Mouse (Mus musculus): ENCODE results near the gene Ankmy2. TPM values are rescaled to one million over a fixed set of nuclear protein-coding genes. Genes with fewer than 3 reads are reported as not detected.

The Ankmy2 gene
- polyA plus RNA-seq, 1 experiment from 2014 or later: 33.3 TPM

DNA sequence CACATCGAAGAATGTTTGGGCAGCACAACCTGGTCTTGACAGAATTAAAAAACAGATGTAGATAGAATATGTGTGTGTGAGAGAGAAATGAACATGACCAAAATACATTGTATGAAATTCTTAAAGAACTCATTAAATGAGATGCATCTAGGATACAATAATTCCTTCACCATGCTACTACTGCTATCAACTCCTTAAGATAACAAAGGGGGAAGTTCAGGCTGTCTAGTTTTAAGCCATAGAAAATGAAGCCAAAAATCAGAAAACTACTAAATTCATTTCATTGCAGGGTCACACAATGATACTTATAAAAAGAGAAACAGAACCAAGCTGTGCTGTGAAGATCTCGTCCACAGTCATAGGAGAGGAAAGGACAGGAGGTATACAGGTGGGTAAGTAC is 24.7 kb upstream of the Ankmy2 start:
- H3K9me3 ChIP-seq (ENCODE audit: control insufficient read depth, low read length): no peaks in the 10 kb centered on the region
- H3K4me1 ChIP-seq (ENCODE audit: control insufficient read depth, insufficient read depth, low read length): no peaks in the 10 kb centered on the region
- DNase-seq (ENCODE audit: low spot score) (no peak), ATAC-seq (ENCODE audit: low read depth) (no peak)
- H3K4me3 ChIP-seq (ENCODE audit: low read depth, low read length): no peak overlapping the region
- no peak overlapping the region for H3K4me2 ChIP-seq (ENCODE audit: low read depth, low read length)
- peaks cover 41% of the 10 kb centered on the region for H3K36me3 ChIP-seq (ENCODE audit: control insufficient read depth, insufficient read depth, low read length)
- no peak overlapping the region for H3K9ac ChIP-seq (ENCODE audit: low read depth, low read length)
- WGBS: 93% methylated on average over 2 of the region's 2 CpGs
- H3K27me3 ChIP-seq (replicated peaks; ENCODE audit: control insufficient read depth, insufficient read depth, low read length): no peaks in the 10 kb centered on the region
- H3K27ac ChIP-seq (replicated peaks; ENCODE audit: low read depth, low read length): no peak overlapping the region

- H3K9ac ChIP-seq (ENCODE audit: low read depth, low read length): no peak overlapping the region
- DNase-seq (ENCODE audit: low spot score): no peak
- no peaks in the 10 kb centered on the region for H3K9me3 ChIP-seq (ENCODE audit: control insufficient read depth, low read length)
- peaks cover 41% of the 10 kb centered on the region for H3K36me3 ChIP-seq (ENCODE audit: control insufficient read depth, insufficient read depth, low read length)
- no peak overlapping the region for H3K27ac ChIP-seq (replicated peaks; ENCODE audit: low read depth, low read length)
- H3K27me3 ChIP-seq (replicated peaks; ENCODE audit: control insufficient read depth, insufficient read depth, low read length): no peaks in the 10 kb centered on the region
- H3K4me2 ChIP-seq (ENCODE audit: low read depth, low read length): no peak overlapping the region
- H3K4me1 ChIP-seq (ENCODE audit: control insufficient read depth, insufficient read depth, low read length): no peaks in the 10 kb centered on the region
- no peak for ATAC-seq (ENCODE audit: low read depth)
- 88% methylated on average over 3 of the region's 3 CpGs for WGBS
- H3K4me3 ChIP-seq (ENCODE audit: low read depth, low read length): no peak overlapping the region
These were observed 24.2 kb upstream of the Ankmy2 start for GRCm38 (mm10) chr12:36132668-36133067.

GRCm38 (mm10) chr12:36133547-36133946 is 23.4 kb upstream of the Ankmy2 start:
- Histone ChIP-seq H3K9ac (ENCODE audit: low read depth, low read length) (no peak overlapping the region), H3K4me2 (ENCODE audit: low read depth, low read length) (no peak overlapping the region), H3K27ac (replicated peaks; ENCODE audit: low read depth, low read length) (no peak overlapping the region), H3K36me3 (ENCODE audit: control insufficient read depth, insufficient read depth, low read length) (peaks cover 39% of the 10 kb centered on the region), H3K4me1 (ENCODE audit: control insufficient read depth, insufficient read depth, low read length) (no peaks in the 10 kb centered on the region), H3K27me3 (replicated peaks; ENCODE audit: control insufficient read depth, insufficient read depth, low read length) (no peaks in the 10 kb centered on the region), H3K4me3 (ENCODE audit: low read depth, low read length) (no peak overlapping the region), H3K9me3 (ENCODE audit: control insufficient read depth, low read length) (no peaks in the 10 kb centered on the region)
- no peak for DNase-seq (ENCODE audit: low spot score)
- ATAC-seq (ENCODE audit: low read depth): no peak
- WGBS: 91% methylated on average over 5 of the region's 5 CpGs

DNA sequence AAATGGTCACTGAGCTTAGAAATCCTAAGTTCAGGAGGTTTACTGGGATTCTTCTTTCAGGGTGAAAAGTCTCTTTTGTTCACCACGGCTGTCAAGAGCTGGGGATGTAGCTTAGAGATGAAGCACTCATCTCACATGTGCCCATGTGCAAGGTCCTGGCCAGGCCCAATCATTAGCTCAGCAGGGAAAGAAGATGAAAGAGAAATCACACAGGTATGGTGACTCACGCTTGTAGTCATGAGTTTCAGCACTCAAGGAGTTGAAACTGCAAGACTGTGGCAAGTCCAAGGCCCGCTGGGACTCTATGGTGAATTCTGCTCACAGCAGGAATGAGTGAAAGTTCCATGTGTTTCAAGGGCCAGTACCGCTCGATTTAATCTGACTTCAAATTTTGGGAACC is 22.8 kb upstream of the Ankmy2 start:
- no peak for ATAC-seq (ENCODE audit: low read depth)

GRCm38 (mm10) chr12:36135409-36135808 is 21.5 kb upstream of the Ankmy2 start:
- no peak overlapping the region for H3K4me3 ChIP-seq (ENCODE audit: low read depth, low read length)
- H3K4me1 ChIP-seq (ENCODE audit: control insufficient read depth, insufficient read depth, low read length): no peaks in the 10 kb centered on the region
- H3K9me3 ChIP-seq (ENCODE audit: control insufficient read depth, low read length): no peaks in the 10 kb centered on the region
- no peak overlapping the region for H3K27ac ChIP-seq (replicated peaks; ENCODE audit: low read depth, low read length)
- DNase-seq (ENCODE audit: low spot score) (no peak), ATAC-seq (ENCODE audit: low read depth) (no peak)
- H3K4me2 ChIP-seq (ENCODE audit: low read depth, low read length): no peak overlapping the region
- peaks cover 24% of the 10 kb centered on the region for H3K36me3 ChIP-seq (ENCODE audit: control insufficient read depth, insufficient read depth, low read length)
- 90% methylated on average over 3 of the region's 3 CpGs for WGBS
- H3K9ac ChIP-seq (ENCODE audit: low read depth, low read length): no peak overlapping the region
- H3K27me3 ChIP-seq (replicated peaks; ENCODE audit: control insufficient read depth, insufficient read depth, low read length): no peaks in the 10 kb centered on the region

More for the DNA sequence above, 22.8 kb upstream of the Ankmy2 start:
- Histone ChIP-seq H3K4me2 (ENCODE audit: low read depth, low read length) (no peak overlapping the region), H3K4me1 (ENCODE audit: control insufficient read depth, insufficient read depth, low read length) (no peaks in the 10 kb centered on the region), H3K9ac (ENCODE audit: low read depth, low read length) (no peak overlapping the region), H3K36me3 (ENCODE audit: control insufficient read depth, insufficient read depth, low read length) (peaks cover 34% of the 10 kb centered on the region), H3K27me3 (replicated peaks; ENCODE audit: control insufficient read depth, insufficient read depth, low read length) (no peaks in the 10 kb centered on the region), H3K4me3 (ENCODE audit: low read depth, low read length) (no peak overlapping the region), H3K27ac (replicated peaks; ENCODE audit: low read depth, low read length) (no peak overlapping the region), H3K9me3 (ENCODE audit: control insufficient read depth, low read length) (no peaks in the 10 kb centered on the region)
- DNase-seq (ENCODE audit: low spot score): no peak
- 86% methylated on average over 5 of the region's 5 CpGs for WGBS

DNA sequence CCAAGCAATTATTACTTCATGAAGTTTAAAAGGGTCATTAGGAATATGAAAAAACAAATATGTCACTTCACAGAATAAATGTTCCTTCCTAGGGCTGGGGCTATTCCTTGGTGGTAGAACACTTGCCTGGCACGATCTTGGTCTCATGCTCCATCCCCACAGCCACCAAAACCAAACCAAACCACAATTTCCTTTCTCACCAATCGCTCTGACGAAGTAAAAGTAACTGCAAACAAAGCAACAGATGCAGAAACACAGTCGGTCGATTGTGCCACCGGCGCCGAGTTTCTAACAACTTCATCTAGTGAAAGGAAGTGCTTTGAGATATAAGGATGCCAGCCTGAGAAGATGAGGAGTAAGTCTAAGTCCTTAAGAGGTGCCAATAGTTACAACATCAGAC is 20.6 kb upstream of the Ankmy2 start:
- Histone ChIP-seq H3K4me3 (ENCODE audit: low read depth, low read length) (no peak overlapping the region), H3K36me3 (ENCODE audit: control insufficient read depth, insufficient read depth, low read length) (peaks cover 28% of the 10 kb centered on the region), H3K9me3 (ENCODE audit: control insufficient read depth, low read length) (no peaks in the 10 kb centered on the region), H3K27ac (replicated peaks; ENCODE audit: low read depth, low read length) (no peak overlapping the region), H3K9ac (ENCODE audit: low read depth, low read length) (no peak overlapping the region), H3K4me1 (ENCODE audit: control insufficient read depth, insufficient read depth, low read length) (no peaks in the 10 kb centered on the region), H3K27me3 (replicated peaks; ENCODE audit: control insufficient read depth, insufficient read depth, low read length) (no peaks in the 10 kb centered on the region), H3K4me2 (ENCODE audit: low read depth, low read length) (no peak overlapping the region)
- 95% methylated on average over 8 of the region's 8 CpGs for WGBS
- DNase-seq (ENCODE audit: low spot score) (no peak), ATAC-seq (ENCODE audit: low read depth) (no peak)

GRCm38 (mm10) chr12:36137192-36137591 is 19.7 kb upstream of the Ankmy2 start:
- no peak for DNase-seq (ENCODE audit: low spot score)
- 87% methylated on average over 4 of the region's 4 CpGs for WGBS
- Histone ChIP-seq H3K27me3 (replicated peaks; ENCODE audit: control insufficient read depth, insufficient read depth, low read length) (no peaks in the 10 kb centered on the region), H3K9ac (ENCODE audit: low read depth, low read length) (no peak overlapping the region), H3K36me3 (ENCODE audit: control insufficient read depth, insufficient read depth, low read length) (peaks cover 20% of the 10 kb centered on the region; the same call in 1 of the 2 replicates), H3K27ac (replicated peaks; ENCODE audit: low read depth, low read length) (no peak overlapping the region), H3K4me1 (ENCODE audit: control insufficient read depth, insufficient read depth, low read length) (no peaks in the 10 kb centered on the region), H3K9me3 (ENCODE audit: control insufficient read depth, low read length) (no peaks in the 10 kb centered on the region), H3K4me2 (ENCODE audit: low read depth, low read length) (no peak overlapping the region), H3K4me3 (ENCODE audit: low read depth, low read length) (no peak overlapping the region)
- ATAC-seq (ENCODE audit: low read depth): no peak

GRCm38 (mm10) chr12:36140401-36140800 is 16.5 kb upstream of the Ankmy2 start:
- WGBS: 88% methylated on average over 6 of the region's 6 CpGs
- 0 out of 2 replicates have a peak, but pooled peaks cover 11% of the 10 kb centered on the region for H3K36me3 ChIP-seq (ENCODE audit: control insufficient read depth, insufficient read depth, low read length)
- no peak overlapping the region for H3K4me3 ChIP-seq (ENCODE audit: low read depth, low read length)
- no peak overlapping the region for H3K27ac ChIP-seq (replicated peaks; ENCODE audit: low read depth, low read length)
- no peak overlapping the region for H3K9ac ChIP-seq (ENCODE audit: low read depth, low read length)
- no peak overlapping the region for H3K4me2 ChIP-seq (ENCODE audit: low read depth, low read length)
- no peak for DNase-seq (ENCODE audit: low spot score)
- no peaks in the 10 kb centered on the region for H3K4me1 ChIP-seq (ENCODE audit: control insufficient read depth, insufficient read depth, low read length)
- no peaks in the 10 kb centered on the region for H3K27me3 ChIP-seq (replicated peaks; ENCODE audit: control insufficient read depth, insufficient read depth, low read length)
- no peaks in the 10 kb centered on the region for H3K9me3 ChIP-seq (ENCODE audit: control insufficient read depth, low read length)
- ATAC-seq (ENCODE audit: low read depth): no peak

DNA sequence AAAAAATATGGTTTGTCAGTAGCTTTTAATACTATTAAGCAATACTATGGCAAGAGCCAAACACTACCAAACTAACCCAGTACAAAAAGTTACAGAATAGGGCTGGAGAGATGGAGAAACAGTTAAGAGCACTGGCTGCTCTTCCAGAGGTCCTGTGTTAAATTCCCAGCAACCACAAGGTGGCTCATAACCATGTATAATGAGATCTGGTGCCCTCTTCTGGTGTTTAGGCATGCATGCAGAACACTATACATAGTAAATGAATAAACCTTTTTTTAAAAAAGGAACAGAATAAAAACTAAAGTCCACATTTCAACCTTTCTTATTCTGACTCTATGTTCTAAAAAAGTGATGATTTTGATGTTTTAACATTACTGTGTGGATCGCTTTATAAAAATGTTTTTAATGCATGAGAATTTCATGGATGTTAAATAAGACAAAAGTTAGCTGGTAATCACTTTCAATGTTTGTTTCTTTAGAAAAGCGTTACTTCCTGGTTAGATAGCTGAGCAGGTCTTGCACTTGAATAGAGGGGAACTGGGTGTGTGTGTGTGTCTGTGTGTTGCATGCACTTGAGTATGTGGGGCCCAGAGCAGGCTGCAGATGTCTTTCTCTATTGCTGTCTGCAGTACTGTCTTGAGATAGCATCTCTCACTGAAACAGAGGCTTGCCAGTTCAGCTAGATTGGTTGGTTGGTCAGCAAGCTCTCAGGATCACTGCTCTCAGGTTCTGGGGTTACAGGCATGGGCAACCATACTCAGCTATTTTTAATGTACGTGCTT is 10.5 kb upstream of the Ankmy2 start:
- Histone ChIP-seq H3K4me1 (ENCODE audit: control insufficient read depth, insufficient read depth, low read length) (no peaks in the 10 kb centered on the region), H3K9ac (ENCODE audit: low read depth, low read length) (no peak overlapping the region), H3K4me2 (ENCODE audit: low read depth, low read length) (no peak overlapping the region), H3K9me3 (ENCODE audit: control insufficient read depth, low read length) (no peaks in the 10 kb centered on the region), H3K4me3 (ENCODE audit: low read depth, low read length) (no peak overlapping the region), H3K27ac (replicated peaks; ENCODE audit: low read depth, low read length) (no peak overlapping the region), H3K36me3 (ENCODE audit: control insufficient read depth, insufficient read depth, low read length) (no peaks in the 10 kb centered on the region), H3K27me3 (replicated peaks; ENCODE audit: control insufficient read depth, insufficient read depth, low read length) (no peaks in the 10 kb centered on the region)
- 94% methylated on average over 3 of the region's 3 CpGs for WGBS
- ATAC-seq (ENCODE audit: low read depth) (no peak), DNase-seq (ENCODE audit: low spot score) (no peak)
